Mouse (Mus musculus) layer of hippocampus, adult 11-12 months (tissue): Measurements from ENCODE around the gene Tceal5.

Experiments
- DNase-seq: peaks from one replicate; pipeline ENCODE4 v3.0.0; 2022; ENCODE audit warnings: low spot score

Gene Tceal5

DNA sequence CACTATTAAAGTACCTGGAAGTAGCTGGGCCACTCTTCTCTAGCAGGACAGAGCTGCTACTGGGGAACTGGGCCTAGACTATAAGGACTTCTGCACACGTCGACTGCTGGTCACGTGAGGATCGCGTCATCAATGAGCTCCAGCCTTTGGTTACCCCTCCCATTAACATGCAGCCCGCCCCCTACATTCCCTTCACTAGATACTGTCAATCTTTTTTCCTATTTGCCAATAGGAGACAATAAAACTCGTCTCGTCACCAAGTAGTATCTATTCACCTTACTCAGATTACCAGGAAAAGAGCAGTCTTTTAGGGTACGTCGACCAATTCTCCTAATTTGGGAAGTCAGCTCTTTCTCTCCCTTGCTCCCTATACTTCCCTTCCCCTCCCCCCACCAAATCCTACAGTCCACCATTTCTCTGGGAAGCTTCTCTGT is 31.5 kb downstream of the Tceal5 start, which contains the start of gene Tceal8:
Gene Tceal8 (minus strand): TSS at position 225 of the 434 bp plus-strand sequence.
- DNase-seq = peak; percentile 79

- DNase-seq = peak; percentile 52
Measured at GRCm38 (mm10) chrX:136171189-136172117, 32.2 kb downstream of the Tceal5 start.

DNA sequence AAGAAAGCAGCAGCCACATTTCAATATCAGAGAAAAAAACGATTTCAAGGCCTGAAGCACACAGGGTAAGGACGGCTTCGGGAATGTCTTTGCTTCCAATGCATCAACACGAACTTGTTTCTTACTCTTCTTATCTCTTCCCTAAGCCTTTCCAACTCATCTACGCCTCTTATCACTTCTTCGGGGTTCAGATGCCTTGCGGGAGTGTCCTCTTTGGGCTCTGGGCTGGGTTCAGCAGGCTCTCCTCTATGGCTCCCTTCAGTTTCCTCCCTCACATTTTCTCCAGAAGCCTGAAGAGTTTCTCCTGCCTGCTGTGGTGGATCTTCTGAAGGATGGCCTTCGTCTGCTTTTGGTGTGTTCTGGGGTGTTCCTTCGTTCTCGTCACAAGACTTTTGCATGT is 33.1 kb downstream of the Tceal5 start:
- DNase-seq = no peak
